Mouse (Mus musculus): ENCODE measurements at regions not wholly inside any gene's neighbourhood (a gene's known extent, or its start where the extent isn't known, plus 50 kb on each side); places are given as distances from the start of the nearest gene placed in this dataset.

DNA sequence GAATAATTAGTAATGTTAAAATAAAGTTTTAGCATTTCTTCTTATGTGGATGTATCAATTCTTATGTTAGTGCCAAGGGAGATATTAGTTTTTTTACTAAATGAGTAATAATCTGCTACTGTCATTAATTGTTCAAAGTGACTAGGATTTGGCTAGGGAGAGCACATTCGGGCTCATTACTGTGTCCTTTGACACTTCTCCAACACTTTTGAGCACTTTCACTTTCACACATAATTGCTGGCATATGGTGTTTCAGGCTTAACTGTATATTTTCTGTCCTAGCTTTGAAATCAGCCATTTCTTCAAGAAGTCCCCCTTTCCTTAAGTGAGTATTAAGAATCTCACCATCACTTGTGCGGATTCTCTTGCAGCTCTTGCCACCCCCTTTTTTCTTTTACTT is 334.3 kb upstream of the Robo1 start:
- no peaks in the 10 kb centered on the region for H3K9me3 ChIP-seq
- 73% methylated on average over 2 of the region's 2 CpGs for WGBS
- no peaks in the 10 kb centered on the region for H3K4me1 ChIP-seq
- H3K4me2 ChIP-seq, result no peak overlapping the region
- H3K27ac ChIP-seq, result no peak overlapping the region
- no peak overlapping the region for H3K9ac ChIP-seq
- H3K36me3 ChIP-seq, result no peaks in the 10 kb centered on the region
- H3K4me3 ChIP-seq, result no peak overlapping the region
- ATAC-seq (ENCODE audit: insufficient number of reproducible peaks, insufficient read depth, low FRiP score, low TSS enrichment, low read depth), result no peak
- H3K27me3 ChIP-seq, result no peaks in the 10 kb centered on the region

DNA sequence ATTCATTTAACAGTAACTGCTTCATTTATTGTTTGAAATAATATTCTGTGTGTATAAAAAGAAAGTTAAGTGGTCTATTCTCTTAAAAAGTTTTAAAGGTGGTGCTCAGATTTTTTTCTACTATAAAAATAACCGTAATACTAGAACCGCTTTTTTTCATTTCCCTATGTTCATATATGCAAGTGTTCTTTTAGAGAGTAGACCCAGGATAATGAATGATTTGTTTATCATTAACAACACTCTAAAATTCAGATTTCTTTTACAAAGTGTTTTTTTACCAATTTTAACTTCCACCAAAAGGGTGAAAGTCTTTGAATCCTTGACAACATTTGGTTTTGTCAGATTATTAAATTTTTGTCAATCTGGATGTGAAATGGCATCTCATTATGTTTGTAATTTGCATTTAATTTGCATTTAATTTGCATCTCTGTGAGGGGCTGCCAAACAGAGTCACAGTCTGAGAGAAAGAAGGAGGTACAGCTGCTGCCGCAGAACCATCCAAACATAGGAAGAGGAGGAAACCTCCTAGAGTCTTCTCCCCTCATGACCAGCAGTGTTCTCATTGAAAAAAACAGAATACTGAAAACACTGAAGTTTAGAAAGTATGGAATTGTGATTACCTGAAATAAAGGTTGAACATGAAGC is 310.4 kb upstream of the Robo1 start:
- no peak overlapping the region for H3K27ac ChIP-seq
- no peaks in the 10 kb centered on the region for H3K4me1 ChIP-seq
- H3K27me3 ChIP-seq, result no peaks in the 10 kb centered on the region
- no peak overlapping the region for H3K4me2 ChIP-seq
- H3K9ac ChIP-seq, result no peak overlapping the region
- WGBS, result 83% methylated on average over 3 of the region's 3 CpGs
- no peak overlapping the region for H3K4me3 ChIP-seq
- no peaks in the 10 kb centered on the region for H3K9me3 ChIP-seq
- no peak for ATAC-seq (ENCODE audit: insufficient number of reproducible peaks, insufficient read depth, low FRiP score, low TSS enrichment, low read depth)
- H3K36me3 ChIP-seq, result no peaks in the 10 kb centered on the region

DNA sequence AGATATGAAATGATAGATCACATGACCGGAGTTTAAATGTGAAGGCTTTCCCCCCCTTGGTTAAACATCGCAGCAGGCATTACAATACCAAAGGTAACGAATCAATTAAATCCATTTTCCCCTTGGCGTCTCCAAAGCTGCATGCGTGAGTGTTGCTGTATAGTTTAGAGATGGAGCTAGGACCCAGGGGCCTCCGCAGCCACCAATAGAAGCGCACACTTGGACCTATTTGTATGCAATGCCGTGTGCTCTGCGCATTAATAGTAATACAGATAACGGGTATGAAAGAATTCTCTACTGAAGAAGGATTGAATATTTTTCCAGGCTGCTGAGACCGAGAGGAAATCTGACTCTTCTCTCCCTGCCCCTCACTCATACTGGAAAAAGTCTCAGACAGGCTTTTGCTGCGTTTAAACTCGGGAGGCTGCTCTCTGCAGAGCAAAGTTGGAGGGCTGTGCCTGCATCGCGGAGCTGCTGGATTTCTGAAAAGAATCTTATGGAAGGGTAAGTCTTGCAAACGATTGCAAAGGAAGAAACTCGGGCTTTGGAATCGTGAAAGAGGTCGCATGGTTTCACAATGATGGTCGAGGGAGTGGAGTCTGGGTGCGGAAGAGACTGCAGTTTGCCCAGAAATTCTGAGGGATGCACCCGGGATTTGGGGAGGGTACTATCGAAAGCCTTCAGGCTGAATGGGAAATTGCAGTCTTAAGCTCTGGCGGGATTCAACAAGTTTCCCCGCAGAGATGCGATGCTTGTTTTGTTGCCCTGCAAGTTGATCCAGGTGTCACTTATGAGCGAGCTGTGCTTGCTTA is 280.5 kb upstream of the Robo1 start:
- peaks cover 24% of the 10 kb centered on the region for H3K27me3 ChIP-seq
- H3K9me3 ChIP-seq, result no peaks in the 10 kb centered on the region
- peaks cover 14% of the 10 kb centered on the region for H3K4me1 ChIP-seq
- 1% methylated on average over 27 of the region's 27 CpGs for WGBS
- peak overlapping the region; percentile 24; the same call in 1 of the 2 replicates for H3K27ac ChIP-seq
- H3K9ac ChIP-seq, result peak overlapping the region; percentile 64
- peak overlapping the region; percentile 94 for H3K4me2 ChIP-seq
- H3K36me3 ChIP-seq, result no peaks in the 10 kb centered on the region
- H3K4me3 ChIP-seq, result peak overlapping the region; percentile 54
- ATAC-seq (ENCODE audit: insufficient number of reproducible peaks, insufficient read depth, low FRiP score, low TSS enrichment, low read depth), result 0 out of 2 replicates have a peak, but pooled peaks have one; percentile 52

DNA sequence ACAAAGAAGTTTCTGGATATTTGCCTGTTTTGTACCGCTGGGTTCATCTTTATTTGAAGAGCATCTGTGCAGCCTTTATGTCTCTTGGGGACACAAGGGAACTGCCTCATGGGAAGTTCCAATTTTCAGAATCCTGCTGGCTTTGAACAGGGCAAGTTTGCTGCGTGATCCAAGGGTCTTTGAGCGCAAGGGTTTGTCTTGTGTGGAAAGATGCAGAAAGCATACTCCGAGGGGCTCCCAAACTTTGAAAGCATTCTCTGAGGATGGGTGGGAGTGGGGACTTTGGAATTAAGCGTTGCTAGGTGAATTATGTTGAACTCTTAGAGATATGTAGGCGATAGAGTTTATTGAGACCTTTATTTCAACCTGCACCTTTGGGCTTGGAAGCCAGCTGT is 279.9 kb upstream of the Robo1 start:
- peak overlapping the region; percentile 64 for H3K9ac ChIP-seq

DNA sequence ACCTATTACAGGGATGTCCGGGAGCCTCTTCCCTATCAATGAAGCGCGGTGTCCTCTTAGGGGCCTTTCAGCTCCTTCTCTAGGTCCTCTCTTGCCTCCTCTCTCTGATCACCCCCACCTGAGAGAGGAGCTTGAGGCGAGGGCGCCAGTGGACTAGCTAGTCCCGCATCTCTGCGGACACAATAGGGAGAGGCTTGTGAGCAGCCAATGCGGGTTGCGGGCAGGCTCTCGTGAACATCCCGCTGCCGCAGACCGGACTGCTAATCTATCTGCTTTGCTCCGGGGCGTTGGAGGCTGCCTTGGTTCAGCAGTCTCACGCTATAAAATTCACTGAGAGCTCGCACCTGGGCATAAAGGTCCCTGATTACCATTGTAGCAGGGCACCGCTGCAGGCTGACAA is 279.3 kb upstream of the Robo1 start:
- peaks cover 24% of the 10 kb centered on the region for H3K27me3 ChIP-seq
- H3K9me3 ChIP-seq, result no peaks in the 10 kb centered on the region
- H3K36me3 ChIP-seq, result no peaks in the 10 kb centered on the region
- no peak for ATAC-seq (ENCODE audit: insufficient number of reproducible peaks, insufficient read depth, low FRiP score, low TSS enrichment, low read depth)
- H3K4me1 ChIP-seq, result peaks cover 14% of the 10 kb centered on the region
- WGBS, result under 1% methylated on average over 18 of the region's 18 CpGs
- H3K9ac ChIP-seq, result peak overlapping the region; percentile 64
- no peak overlapping the region for H3K27ac ChIP-seq
- H3K4me3 ChIP-seq, result peak overlapping the region; percentile 54
- peak overlapping the region; percentile 94 for H3K4me2 ChIP-seq

More for the DNA sequence above, 279.9 kb upstream of the Robo1 start:
- no peak overlapping the region for H3K27ac ChIP-seq
- H3K27me3 ChIP-seq, result peaks cover 24% of the 10 kb centered on the region
- H3K9me3 ChIP-seq, result no peaks in the 10 kb centered on the region
- peak overlapping the region; percentile 54 for H3K4me3 ChIP-seq
- 2% methylated on average over 6 of the region's 6 CpGs for WGBS
- peaks cover 14% of the 10 kb centered on the region for H3K4me1 ChIP-seq
- peak overlapping the region; percentile 94 for H3K4me2 ChIP-seq
- no peak for ATAC-seq (ENCODE audit: insufficient number of reproducible peaks, insufficient read depth, low FRiP score, low TSS enrichment, low read depth)
- no peaks in the 10 kb centered on the region for H3K36me3 ChIP-seq

DNA sequence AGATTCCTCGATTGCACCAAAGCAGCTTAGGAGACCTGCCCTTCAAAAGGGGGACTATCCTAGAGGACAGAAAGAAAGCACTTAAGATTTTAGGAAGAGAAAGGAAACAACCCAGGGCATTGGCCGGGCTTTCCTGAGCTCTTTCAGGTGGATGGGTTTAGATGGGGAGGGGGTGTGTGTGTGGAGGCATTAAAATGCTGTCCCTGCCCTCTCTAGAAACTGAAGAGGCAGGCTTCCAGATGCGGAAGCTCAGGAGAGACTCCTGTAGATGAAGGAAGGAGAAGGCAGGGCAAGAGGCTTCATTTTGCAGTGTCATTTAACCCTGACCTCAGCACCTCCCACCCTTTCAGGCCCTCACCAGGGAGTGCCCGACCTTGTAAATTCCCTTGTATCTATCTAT is 278.8 kb upstream of the Robo1 start:
- Histone ChIP-seq H3K27ac (no peak overlapping the region), H3K4me2 (peak overlapping the region; percentile 94), H3K27me3 (peaks cover 24% of the 10 kb centered on the region), H3K4me1 (peaks cover 14% of the 10 kb centered on the region), H3K36me3 (no peaks in the 10 kb centered on the region), H3K4me3 (peak overlapping the region; percentile 54), H3K9ac (peak overlapping the region; percentile 64), H3K9me3 (no peaks in the 10 kb centered on the region)
- ATAC-seq (ENCODE audit: insufficient number of reproducible peaks, insufficient read depth, low FRiP score, low TSS enrichment, low read depth), result no peak
- WGBS, result 4% methylated on average over 4 of the region's 4 CpGs

DNA sequence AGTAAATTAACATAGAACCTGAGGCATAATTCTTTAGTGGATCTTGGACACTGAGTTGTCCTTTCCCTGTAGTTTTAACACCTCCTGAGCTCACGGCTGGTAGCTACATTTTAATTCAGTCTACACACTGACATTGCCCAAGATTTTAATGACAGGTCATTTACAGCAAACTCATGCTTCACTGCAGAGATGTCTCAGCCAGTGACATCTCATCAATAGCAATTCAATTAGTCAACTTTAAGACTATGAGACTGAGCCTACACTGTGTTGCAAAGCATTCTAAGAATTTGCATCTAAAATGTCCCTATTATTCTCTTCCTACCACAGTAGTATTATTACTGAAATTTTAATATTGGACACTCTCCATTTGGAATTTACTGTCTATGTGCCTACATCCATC is 239.9 kb upstream of the Robo1 start:
- H3K4me2 ChIP-seq, result no peak overlapping the region
- WGBS, result 56% methylated on average over 1 of the region's 1 CpGs
- ATAC-seq (ENCODE audit: insufficient number of reproducible peaks, insufficient read depth, low FRiP score, low TSS enrichment, low read depth), result no peak
- H3K9me3 ChIP-seq, result no peaks in the 10 kb centered on the region
- H3K4me3 ChIP-seq, result no peak overlapping the region
- no peak overlapping the region for H3K9ac ChIP-seq
- no peaks in the 10 kb centered on the region for H3K4me1 ChIP-seq
- no peak overlapping the region for H3K27ac ChIP-seq
- H3K27me3 ChIP-seq, result no peaks in the 10 kb centered on the region
- H3K36me3 ChIP-seq, result no peaks in the 10 kb centered on the region

DNA sequence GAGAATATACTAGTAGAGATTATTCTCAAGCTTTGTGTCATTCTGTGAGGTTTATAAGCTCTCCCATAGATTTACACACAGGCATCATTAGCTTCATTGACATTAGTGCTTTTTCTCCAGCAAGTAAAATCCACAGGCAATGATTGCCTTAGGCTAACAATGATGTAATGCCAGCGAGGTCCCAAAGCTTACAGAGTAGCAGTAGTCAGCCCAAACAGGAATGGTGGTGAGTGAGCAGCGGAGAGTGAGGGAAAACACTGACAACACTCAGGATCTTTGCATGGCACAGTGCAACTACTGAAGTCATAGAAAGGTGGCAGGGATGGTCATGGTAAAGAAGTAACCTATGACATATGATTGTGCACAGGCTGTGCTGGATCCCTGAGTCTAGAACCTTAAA is 238.5 kb upstream of the Robo1 start:
- ATAC-seq (ENCODE audit: insufficient number of reproducible peaks, insufficient read depth, low FRiP score, low TSS enrichment, low read depth), result no peak
- Histone ChIP-seq H3K4me2 (no peak overlapping the region), H3K9me3 (no peaks in the 10 kb centered on the region), H3K27me3 (no peaks in the 10 kb centered on the region), H3K4me1 (no peaks in the 10 kb centered on the region), H3K4me3 (no peak overlapping the region), H3K27ac (no peak overlapping the region), H3K9ac (no peak overlapping the region), H3K36me3 (no peaks in the 10 kb centered on the region)
- WGBS, result 55% methylated on average over 2 of the region's 2 CpGs

DNA sequence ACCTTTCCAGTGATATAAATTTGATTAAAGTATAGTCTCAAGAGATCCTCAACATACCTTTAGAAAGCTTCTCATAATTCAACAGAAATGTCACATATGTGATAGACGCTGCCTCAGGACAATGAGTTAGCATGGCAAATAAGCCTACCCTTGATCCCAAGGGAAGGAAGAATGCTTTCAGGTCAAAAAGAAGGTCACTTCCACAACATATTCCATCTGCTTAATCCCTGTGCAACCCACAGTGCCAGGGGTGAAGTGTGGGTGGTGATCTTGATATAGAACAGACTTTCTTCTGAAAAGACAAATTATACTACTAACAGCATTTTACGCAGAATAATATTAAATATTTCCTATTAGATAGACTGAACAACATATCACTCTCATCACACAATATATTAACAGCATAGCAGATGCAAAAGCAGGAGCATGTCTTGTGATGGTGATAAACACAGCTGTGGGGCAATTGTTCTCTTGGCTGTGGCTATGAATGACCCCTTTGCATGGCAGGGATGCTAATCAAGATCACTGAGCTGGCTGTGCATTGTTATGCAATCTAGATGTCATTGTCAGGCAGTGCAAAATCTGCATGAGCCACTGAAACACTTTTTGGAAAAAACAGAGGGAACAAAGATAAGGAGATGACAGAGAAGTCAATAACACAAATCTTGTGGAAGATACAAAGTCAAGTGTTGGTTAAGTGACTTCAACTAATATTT is 236.2 kb upstream of the Robo1 start:
- Histone ChIP-seq H3K4me2 (no peak overlapping the region), H3K27ac (no peak overlapping the region), H3K36me3 (no peaks in the 10 kb centered on the region), H3K9ac (no peak overlapping the region), H3K27me3 (no peaks in the 10 kb centered on the region), H3K4me1 (no peaks in the 10 kb centered on the region), H3K9me3 (no peaks in the 10 kb centered on the region), H3K4me3 (no peak overlapping the region)
- 69% methylated on average over 2 of the region's 2 CpGs for WGBS
- no peak for ATAC-seq (ENCODE audit: insufficient number of reproducible peaks, insufficient read depth, low FRiP score, low TSS enrichment, low read depth)

DNA sequence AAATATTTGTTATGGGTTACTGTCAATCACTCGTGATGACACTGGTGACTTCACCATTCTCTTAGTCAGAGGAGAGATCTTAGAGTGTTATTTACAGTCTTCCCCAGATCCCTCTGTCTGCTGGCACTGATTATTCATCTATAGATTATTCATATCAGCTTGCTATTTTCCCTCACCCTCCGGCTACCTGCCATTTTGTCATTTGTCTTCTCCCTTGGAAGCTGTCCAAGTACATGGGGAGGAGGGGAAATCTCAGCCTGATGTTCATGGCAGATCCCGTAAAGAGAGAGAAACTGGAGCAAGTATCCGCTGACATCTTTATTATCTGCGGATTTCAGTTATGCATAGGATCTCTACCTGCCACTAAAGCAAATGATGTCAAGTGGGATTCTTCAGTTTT is 222.9 kb upstream of the Robo1 start:
- Histone ChIP-seq H3K9ac (no peak overlapping the region), H3K36me3 (no peaks in the 10 kb centered on the region), H3K4me2 (no peak overlapping the region), H3K4me3 (no peak overlapping the region), H3K27ac (no peak overlapping the region), H3K4me1 (no peaks in the 10 kb centered on the region), H3K27me3 (no peaks in the 10 kb centered on the region), H3K9me3 (no peaks in the 10 kb centered on the region)
- no peak for ATAC-seq (ENCODE audit: insufficient number of reproducible peaks, insufficient read depth, low FRiP score, low TSS enrichment, low read depth)
- WGBS, result 84% methylated on average over 5 of the region's 5 CpGs

DNA sequence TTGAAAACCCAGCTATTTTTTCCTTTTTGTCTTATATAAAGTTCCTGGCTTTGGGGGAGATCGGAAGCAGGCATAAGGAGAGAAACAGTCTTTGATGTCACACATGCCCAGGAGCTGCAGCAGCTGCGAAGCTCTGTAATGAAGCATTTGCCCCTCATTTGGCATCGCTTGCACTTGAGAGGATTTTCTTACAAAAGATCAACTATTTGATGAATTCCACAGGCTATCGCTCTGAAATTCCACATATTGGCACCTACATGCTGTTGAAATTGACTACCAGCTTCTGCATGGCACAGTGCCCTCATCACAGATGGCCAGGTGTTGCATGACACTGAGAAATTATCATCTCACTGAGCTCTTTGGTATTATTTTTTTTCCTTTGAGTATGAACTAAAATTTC is 220.1 kb upstream of the Robo1 start:
- Histone ChIP-seq H3K4me3 (no peak overlapping the region), H3K9me3 (peaks cover 5% of the 10 kb centered on the region; the same call in 1 of the 2 replicates), H3K4me1 (no peaks in the 10 kb centered on the region), H3K27me3 (no peaks in the 10 kb centered on the region), H3K4me2 (no peak overlapping the region), H3K27ac (no peak overlapping the region), H3K9ac (no peak overlapping the region), H3K36me3 (no peaks in the 10 kb centered on the region)
- 50% methylated on average over 4 of the region's 4 CpGs for WGBS
- no peak for ATAC-seq (ENCODE audit: insufficient number of reproducible peaks, insufficient read depth, low FRiP score, low TSS enrichment, low read depth)

Measured in embryonic facial prominence, embryonic 13.5 days (tissue).